Mouse (Mus musculus): ENCODE data around the gene Igf2.

Igf2 gene

GRCm38 (mm10) chr7:142661811-142662210 lies 4.8 kb downstream of the Igf2 start:
- CTCF ChIA-PET = interaction anchor here in 2 of 4 experiments (0.6 to 1.6 kb wide), 2 partner anchors 51 to 232 kb away, joined by 4 to 5 read pairs; no protein-coding TSS in a partner anchor

DNA sequence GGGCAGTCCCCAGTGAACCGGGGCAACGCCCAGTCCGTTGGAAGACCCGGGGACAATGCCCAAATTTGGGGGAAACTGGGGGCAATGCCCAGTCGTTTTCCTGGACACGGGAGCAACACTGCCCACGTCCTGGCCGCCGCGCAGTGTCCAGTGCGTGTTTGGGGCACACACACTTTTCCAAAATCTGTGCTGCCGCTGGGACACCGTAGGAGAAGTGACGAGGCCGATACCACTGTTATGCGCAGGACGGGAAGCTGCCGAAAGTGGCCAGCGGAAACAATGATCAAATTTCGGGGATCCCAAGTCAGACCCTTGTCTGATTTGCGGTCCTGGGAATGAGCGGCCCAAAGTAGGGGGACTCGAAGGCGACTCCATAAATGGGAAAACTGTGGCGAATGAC lies 5.6 kb downstream of the Igf2 start:
- POLR2A ChIA-PET = interaction anchor here in 2 of 4 experiments (1.2 to 2.0 kb wide), 2 partner anchors 50 kb away, joined by 5 to 7 read pairs; no protein-coding TSS in a partner anchor
- CTCF ChIA-PET = interaction anchor here in 2 of 4 experiments (1.0 to 1.6 kb wide), 2 partner anchors 50 to 376 kb away, joined by 4 read pairs; no protein-coding TSS in a partner anchor

More at GRCm38 (mm10) chr7:142661811-142662210, 4.8 kb downstream of the Igf2 start:
- POLR2A ChIA-PET = interaction anchor here in 1 of 4 experiments (1.2 kb wide), 1 partner anchor 51 kb away, joined by 5 read pairs; no protein-coding TSS in a partner anchor

- CTCF ChIA-PET = interaction anchor here in 2 of 4 experiments (1.0 to 1.6 kb wide), 2 partner anchors 49 to 376 kb away, joined by 4 read pairs; no protein-coding TSS in a partner anchor
- POLR2A ChIA-PET = interaction anchor here in 2 of 4 experiments (1.2 to 2.0 kb wide), 2 partner anchors 49 to 50 kb away, joined by 5 to 7 read pairs; no protein-coding TSS in a partner anchor
These were observed 6.0 kb downstream of the Igf2 start for GRCm38 (mm10) chr7:142660651-142660945.

- CTCF ChIA-PET = interaction anchor here in 3 of 4 experiments (0.6 to 1.6 kb wide), 6 partner anchors 49 to 1826 kb away, joined by 4 to 6 read pairs (median 5); no protein-coding TSS in a partner anchor
- POLR2A ChIA-PET = interaction anchor here in 2 of 4 experiments (0.6 to 2.0 kb wide), 5 partner anchors 49 to 275 kb away, joined by 3 to 7 read pairs (median 4); no protein-coding TSS in a partner anchor
These were observed 6.6 kb downstream of the Igf2 start for GRCm38 (mm10) chr7:142659767-142660650.

DNA sequence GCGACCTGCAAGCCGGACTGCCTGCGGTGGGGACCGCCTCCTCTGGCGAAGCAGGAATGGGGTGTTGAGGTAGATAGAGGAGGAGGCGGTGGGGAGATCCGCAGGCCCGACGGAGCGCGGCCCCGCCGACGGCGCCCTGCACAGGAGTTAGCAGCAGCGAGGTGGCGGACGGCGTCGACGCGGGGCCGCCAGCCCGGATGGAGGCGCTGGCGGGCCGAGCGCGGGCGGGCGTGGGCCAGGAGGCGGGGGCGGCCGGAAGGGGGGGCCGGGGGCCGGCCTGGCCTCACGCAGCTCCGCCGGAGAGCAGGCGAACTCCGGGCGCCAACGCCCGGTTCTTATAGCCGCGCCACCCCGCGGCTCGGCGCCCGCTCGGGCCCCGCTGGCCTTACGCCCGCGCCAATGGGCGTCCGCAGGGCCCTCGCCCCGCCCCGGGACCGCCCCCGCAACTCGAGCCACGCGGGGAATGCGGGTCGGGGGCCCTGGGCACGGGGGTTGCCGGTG lies 7.4 kb downstream of the Igf2 start:
- CTCF ChIA-PET = interaction anchor here in 2 of 4 experiments (0.6 to 0.8 kb wide), 2 partner anchors 48 to 1825 kb away, joined by 5 read pairs; no protein-coding TSS in a partner anchor
- POLR2A ChIA-PET = interaction anchor here in 2 of 4 experiments (0.7 to 4.5 kb wide), 5 partner anchors 49 to 472 kb away, joined by 3 to 25 read pairs (median 4); no protein-coding TSS in a partner anchor

GRCm38 (mm10) chr7:142658681-142659180 lies 7.9 kb downstream of the Igf2 start:
- ChIA-PET POLR2A (interaction anchor here in 2 of 4 experiments (0.7 to 4.5 kb wide), 4 partner anchors 48 to 473 kb away, joined by 4 to 25 read pairs (median 5); no protein-coding TSS in a partner anchor), CTCF (interaction anchor here in 1 of 4 experiments (0.6 kb wide), 1 partner anchor 339 kb away, joined by 6 read pairs; no protein-coding TSS in a partner anchor)

GRCm38 (mm10) chr7:142657821-142658614 lies 8.6 kb downstream of the Igf2 start:
- POLR2A ChIA-PET = interaction anchor here in 2 of 4 experiments (1.5 to 4.5 kb wide), 3 partner anchors 47 to 152 kb away, joined by 4 to 25 read pairs (median 4); no protein-coding TSS in a partner anchor

GRCm38 (mm10) chr7:142657341-142657791 lies 9.2 kb downstream of the Igf2 start:
- ChIA-PET CTCF (interaction anchor here in 3 of 4 experiments (0.6 to 2.2 kb wide), 4 partner anchors 16 to 303 kb away, joined by 3 to 7 read pairs (median 6); no protein-coding TSS in a partner anchor), POLR2A (interaction anchor here (0.5 to 4.5 kb wide), 6 partner anchors 23 to 58 kb away, joined by 3 to 25 read pairs (median 4); no protein-coding TSS in a partner anchor)

More at GRCm38 (mm10) chr7:142657821-142658614, 8.6 kb downstream of the Igf2 start:
- CTCF ChIA-PET = interaction anchor here in 3 of 4 experiments (0.6 to 2.2 kb wide), 5 partner anchors 15 to 338 kb away, joined by 3 to 7 read pairs (median 6); no protein-coding TSS in a partner anchor

GRCm38 (mm10) chr7:142656055-142656454 lies 10.6 kb downstream of the Igf2 start:
- ChIA-PET POLR2A (interaction anchor here in 3 of 4 experiments (0.9 to 4.5 kb wide), 7 partner anchors 8 to 79 kb away, joined by 3 to 25 read pairs (median 3); no protein-coding TSS in a partner anchor), CTCF (interaction anchor here in 3 of 4 experiments (1.2 to 2.2 kb wide), 3 partner anchors 45 kb away, joined by 4 to 6 read pairs (median 5); no protein-coding TSS in a partner anchor)

- ChIA-PET POLR2A (interaction anchor here in 2 of 4 experiments (1.1 to 4.5 kb wide), 3 partner anchors 9 to 45 kb away, joined by 3 to 25 read pairs (median 3); no protein-coding TSS in a partner anchor), CTCF (interaction anchor here in 3 of 4 experiments (0.8 to 2.2 kb wide), 4 partner anchors 16 to 45 kb away, joined by 3 to 6 read pairs (median 4); no protein-coding TSS in a partner anchor)
These were observed 11.0 kb downstream of the Igf2 start for GRCm38 (mm10) chr7:142655633-142656032.

GRCm38 (mm10) chr7:142653726-142654125 lies 12.9 kb downstream of the Igf2 start:
- POLR2A ChIA-PET = interaction anchor here in 1 of 4 experiments (0.6 kb wide), 1 partner anchor 266 kb away, joined by 3 read pairs; the partner anchor contains the start of gene Ctsd
- CTCF ChIA-PET = no interaction called here

DNA sequence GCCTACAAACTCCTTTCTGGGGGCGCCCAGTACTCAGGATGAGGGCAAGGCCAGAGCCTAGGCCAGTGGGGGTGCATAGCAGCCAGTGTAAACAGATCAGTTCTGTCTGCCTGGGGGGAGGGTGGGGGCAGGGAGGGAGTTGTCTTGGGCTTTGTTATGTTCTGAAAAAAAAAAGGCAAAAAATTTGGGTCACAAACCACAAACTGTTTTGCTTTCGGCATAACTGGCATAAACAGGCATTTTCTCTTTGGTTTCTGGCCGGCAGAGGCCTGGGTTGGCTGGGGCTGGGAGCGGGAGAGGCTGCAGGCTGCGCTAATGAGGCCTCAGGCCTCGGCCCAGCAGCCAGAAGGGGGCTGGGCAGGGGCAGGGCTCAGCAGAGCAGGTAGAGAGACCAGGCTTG lies 19.9 kb downstream of the Igf2 start:
- POLR2A ChIA-PET = no interaction called here
- CTCF ChIA-PET = interaction anchor here in 1 of 4 experiments (0.5 kb wide), 1 partner anchor 166 kb away, joined by 3 read pairs; no protein-coding TSS in a partner anchor

DNA sequence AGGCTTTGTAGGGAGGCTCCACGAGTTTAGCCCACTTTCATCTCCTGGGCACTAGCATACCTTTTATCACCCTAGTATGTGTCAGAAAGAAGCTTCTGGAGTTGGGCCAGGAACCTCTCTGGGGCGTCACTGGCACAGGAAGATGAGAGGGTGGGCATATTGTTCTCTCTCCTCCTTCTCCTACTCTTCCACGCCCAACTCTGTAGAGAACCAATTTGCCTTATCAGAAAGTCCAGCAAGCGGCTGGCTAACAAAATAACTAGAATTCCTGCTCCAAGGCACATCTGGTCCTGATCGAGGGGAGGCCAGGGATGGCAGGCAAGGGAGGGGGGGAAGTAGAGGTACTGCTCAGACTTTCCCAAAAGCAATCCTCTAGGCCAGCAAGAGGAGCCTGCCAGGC lies 21.6 kb downstream of the Igf2 start:
- ChIA-PET CTCF (no interaction called here), POLR2A (no interaction called here)

DNA sequence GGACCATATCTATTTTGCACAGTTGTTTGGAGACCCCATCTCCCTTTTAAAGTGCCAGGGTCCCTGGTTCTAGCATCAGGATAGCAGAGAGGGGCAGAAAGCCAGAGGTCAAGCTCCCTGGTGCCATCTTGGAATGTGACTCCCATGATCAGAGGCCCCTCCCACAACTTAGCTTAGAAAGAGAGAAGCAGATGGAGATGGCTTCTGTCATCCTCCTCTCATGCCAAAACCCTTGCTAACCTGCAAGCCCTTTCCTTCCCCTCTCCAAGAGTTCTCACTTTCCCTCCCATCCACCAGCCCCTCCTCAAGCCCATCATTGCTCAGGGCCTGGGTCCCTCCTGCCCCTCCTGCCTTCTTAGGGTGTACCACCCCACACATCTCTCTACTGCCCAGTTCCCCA lies 30.4 kb downstream of the Igf2 start:
- POLR2A ChIA-PET = no interaction called here
- CTCF ChIA-PET = no interaction called here

GRCm38 (mm10) chr7:142630691-142631090 lies 35.9 kb downstream of the Igf2 start:
- ChIA-PET POLR2A (no interaction called here), CTCF (no interaction called here)

DNA sequence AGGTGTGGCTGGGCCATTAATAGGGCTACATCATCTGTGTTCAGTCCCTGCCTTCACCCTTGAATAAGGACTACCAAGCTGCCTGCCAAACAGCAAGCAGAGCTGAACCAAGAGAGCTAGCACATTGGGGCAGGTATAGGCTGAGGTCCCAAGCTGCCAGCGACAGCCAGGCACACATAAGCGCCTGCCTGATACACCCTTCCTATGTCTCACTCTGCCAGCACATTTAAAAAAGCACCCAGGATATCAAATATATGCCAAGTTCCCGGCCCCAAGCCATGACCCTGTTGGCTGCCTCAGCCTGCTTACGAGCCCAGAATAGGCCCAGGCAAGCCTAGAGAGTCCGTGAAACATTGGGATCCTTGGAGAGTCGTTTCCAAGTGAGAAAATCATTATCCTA lies 36.8 kb downstream of the Igf2 start:
- CTCF ChIA-PET = no interaction called here

DNA sequence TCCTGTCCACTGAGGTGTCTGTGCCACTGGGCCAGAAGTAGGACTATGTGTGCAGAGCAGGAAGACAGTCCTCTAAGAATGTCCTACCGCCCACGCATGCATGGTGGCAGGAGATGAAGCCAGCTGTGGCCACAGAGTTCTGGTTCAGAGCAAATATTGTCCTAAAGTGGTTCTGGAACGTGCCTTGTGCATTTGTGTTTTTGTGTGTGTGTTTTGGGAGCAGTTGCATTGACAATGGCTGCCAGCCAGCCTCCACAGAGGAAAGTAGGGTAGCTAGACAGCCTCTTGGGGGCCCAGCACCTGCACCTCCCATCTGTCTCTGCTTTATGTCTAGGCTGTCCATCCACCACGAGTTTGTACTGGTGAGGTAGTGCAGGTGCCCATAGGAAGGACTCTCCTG lies 44.4 kb downstream of the Igf2 start:
- CTCF ChIA-PET = interaction anchor here in 2 of 4 experiments (0.7 to 1.2 kb wide), 2 partner anchors 11 to 1719 kb away, joined by 3 to 4 read pairs; no protein-coding TSS in a partner anchor
- POLR2A ChIA-PET = interaction anchor here in 1 of 4 experiments (1.6 to 2.0 kb wide), 2 partner anchors 11 to 16 kb away, joined by 3 to 4 read pairs; no protein-coding TSS in a partner anchor

More for the DNA sequence above, 36.8 kb downstream of the Igf2 start:
- POLR2A ChIA-PET = interaction anchor here in 2 of 4 experiments (0.8 to 0.9 kb wide), 2 partner anchors 19 to 29 kb away, joined by 3 to 4 read pairs; no protein-coding TSS in a partner anchor
